Mouse (Mus musculus): ENCODE results near the gene Gm3072.
"Not testable (repeated sequence)": the region's sequence is repeated elsewhere in the genome, so short reads cannot be mapped to it uniquely, and the experiment has no call there.

The Gm3072 gene

DNA sequence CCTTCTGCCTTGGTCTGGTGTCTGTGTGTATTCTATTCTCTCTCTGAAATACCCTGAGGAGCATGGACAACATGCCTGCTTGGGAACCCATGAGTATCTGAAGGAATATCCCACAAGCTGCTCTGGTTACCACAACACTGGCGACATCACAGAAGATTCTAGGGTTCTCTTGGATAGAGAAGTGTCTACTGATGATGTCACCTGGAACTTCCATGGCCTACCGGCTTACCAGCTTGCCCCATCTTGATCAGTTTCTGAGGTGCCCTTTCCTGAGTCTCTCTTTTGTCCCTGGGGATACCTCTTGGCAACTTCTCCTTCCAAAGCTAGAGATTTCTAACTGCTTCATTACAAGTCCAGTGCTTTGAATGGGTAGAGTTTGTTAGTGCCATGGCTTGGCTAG, at the start of gene Gm3072:
Gene Gm3072 (minus strand): TSS at position 101 of the 400 bp plus-strand sequence.
- DNase-seq (ENCODE audit: low read depth, low spot score), result not testable (repeated sequence)

DNA sequence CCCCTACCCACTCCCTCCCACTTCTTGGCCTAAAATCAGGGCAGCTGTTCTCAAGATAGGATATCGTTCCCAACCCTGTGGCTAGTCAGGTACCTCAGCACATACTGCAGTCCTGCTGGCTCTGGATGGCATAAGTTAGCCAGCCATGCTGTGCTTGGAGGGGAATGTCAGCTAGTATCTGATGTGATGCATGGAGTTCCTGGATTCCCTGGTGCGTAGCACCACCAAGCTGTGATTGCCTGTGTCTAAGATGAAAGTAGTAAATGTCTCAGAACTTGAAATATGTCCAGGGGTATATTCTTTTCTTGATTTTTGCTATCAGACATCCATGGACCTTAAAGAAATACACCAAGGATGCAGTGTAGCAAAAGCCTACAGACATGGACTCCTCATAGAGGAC, 23.8 kb upstream of the Gm3072 start:
- not testable (repeated sequence) for DNase-seq (ENCODE audit: low read depth, low spot score)

DNA sequence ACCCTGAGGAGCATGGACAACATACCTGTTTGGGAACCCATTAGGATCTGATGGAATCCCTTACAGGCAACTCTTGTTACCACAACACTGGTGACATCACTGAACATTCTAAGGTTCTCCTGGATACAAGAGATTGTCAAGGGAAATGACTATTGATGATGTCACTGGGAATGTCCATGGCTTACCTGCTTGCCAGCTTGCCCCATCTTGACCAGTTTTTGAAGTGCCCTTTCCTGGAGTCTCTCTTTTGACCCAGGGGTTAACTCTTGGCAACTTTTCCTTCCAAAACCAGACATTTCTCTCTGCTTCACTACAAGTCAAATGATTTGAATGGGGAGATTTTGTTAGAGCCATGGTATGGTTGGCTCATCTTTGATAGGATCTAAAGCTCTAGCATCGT, 22.0 kb upstream of the Gm3072 start, which contains the start of gene Gm3676:
Gene Gm3676 (minus strand): TSS at position 101 of the 400 bp plus-strand sequence.
- not testable (repeated sequence) for DNase-seq (ENCODE audit: low read depth, low spot score)

DNA sequence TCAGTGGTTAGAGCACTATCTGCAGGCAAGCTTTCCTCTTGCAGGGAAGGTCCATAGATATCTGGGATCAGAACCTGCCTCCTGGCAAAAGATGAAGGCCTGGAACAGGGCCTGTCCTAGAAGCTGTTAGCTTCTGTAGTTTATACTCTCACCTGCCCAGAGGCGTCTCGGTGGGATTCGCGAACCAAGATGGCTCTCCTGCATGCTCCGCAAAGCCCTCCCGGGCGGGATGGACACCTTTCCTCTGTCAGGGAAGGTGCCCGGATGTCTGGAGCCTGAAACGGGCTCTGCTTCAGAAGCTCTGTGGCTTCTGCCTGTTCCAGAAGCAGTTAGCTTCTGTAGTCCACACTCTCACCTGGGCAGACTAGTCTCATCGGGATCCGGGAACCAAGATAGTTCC, 5.7 kb upstream of the Gm3072 start:
- DNase-seq (ENCODE audit: low read depth, low spot score), result not testable (repeated sequence)

DNA sequence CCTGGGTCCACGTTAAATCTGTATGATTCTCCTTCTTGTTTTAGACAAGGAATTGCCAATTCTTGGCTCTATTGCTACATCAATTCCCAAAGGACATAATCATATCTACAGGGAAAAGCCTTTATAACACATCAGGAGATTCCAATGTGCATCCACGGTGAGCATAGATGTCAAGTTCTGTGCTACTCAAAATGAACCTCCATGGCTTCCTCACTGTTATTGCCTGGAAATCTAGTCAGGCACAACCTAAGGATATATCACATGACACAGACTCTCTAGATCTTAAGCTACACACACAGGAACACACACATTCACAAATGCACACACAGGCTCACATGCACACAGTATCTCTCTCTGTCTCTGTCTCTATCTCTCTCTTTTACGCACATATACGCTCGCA, 1.9 kb downstream of the Gm3072 start:
- not testable (repeated sequence) for DNase-seq (ENCODE audit: low read depth, low spot score)

DNA sequence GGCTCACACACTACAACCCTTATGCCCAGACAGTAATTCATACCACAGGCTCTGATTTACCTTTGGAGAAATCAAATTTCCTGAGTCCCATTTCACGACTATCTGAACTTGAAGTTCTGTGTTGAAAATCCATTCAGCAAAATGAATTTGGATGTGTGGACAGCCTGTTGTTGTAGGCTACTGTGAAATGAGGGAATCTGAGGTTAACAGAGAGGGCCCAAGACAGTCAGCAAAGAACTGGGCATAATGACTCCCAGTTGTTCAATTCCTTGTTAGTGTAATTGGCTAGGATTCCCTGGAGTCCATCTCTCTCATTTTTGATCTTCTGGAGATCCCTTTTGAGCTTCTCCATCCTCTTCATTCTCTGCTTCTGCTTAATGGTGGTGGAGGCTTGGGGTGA, 13.7 kb downstream of the Gm3072 start:
- not testable (repeated sequence) for DNase-seq (ENCODE audit: low read depth, low spot score)

DNA sequence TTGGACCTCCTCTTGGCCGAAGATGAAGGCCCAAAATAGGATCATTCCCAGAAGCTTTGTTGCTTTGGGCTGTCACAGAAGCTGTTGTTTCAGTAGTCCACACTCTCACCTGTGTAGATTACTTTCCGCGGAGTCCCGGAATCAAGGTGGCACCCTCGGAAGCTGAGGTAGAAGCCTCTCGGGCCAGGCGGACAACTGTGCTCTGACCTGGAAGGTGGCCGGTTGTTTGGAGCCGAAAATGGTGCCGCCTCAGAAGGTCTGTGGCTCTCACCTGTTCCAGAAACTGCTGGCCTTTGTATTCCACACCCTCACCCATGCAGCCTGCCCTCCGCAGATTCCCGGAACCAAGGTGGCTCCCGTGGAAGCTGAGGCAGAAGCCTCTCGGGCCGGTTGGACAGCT, 23.5 kb downstream of the Gm3072 start:
- not testable (repeated sequence) for DNase-seq (ENCODE audit: low read depth, low spot score)

DNA sequence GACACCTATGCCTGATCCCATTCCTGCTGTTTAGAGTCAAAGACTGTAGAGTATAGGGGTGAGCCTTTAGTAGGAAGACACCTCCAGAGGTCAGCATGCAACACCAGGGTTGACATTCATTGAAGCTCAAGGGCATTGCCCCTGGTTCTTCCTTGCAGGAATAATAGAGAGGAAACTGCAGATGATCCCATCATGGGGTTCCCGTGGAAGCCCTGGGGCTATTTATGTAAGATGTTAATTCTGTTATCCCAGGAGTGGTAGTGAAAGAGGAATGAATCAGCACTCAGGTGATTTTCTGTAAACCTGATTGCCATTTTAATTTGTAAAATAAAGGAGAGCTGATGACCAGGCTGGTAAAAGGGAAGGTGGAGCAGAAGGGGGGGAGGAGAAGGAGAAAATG, 38.1 kb downstream of the Gm3072 start:
- not testable (repeated sequence) for DNase-seq (ENCODE audit: low read depth, low spot score)

DNA sequence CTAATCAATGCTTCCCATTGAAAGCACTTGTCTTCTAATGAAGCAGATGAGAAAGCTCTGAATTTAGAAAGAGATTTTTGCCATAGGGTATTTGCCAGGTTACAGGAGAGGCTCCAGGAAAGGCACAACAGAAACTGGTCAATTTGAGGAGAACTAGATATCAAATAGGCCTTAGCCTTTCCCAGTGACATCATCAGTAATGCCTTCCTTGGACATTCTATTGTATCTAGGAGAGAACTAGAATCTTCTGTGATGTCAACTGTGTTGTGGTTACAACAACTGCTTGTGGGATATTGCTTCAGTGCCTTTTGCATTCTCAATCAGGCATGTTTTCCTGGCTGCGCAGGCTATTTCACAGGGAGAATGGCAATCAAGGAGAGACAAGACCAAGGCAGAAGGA, 51.5 kb downstream of the Gm3072 start, which contains the start of gene 1700049E17Rik2:
Gene 1700049E17Rik2 (plus strand): TSS at position 301 of the 400 bp plus-strand sequence.
- not testable (repeated sequence) for DNase-seq (ENCODE audit: low read depth, low spot score)
